Mouse (Mus musculus): ENCODE data around the gene Kcnab1.
"Not testable (repeated sequence)": the region's sequence is repeated elsewhere in the genome, so short reads cannot be mapped to it uniquely, and the experiment has no call there.

The Kcnab1 gene

DNA sequence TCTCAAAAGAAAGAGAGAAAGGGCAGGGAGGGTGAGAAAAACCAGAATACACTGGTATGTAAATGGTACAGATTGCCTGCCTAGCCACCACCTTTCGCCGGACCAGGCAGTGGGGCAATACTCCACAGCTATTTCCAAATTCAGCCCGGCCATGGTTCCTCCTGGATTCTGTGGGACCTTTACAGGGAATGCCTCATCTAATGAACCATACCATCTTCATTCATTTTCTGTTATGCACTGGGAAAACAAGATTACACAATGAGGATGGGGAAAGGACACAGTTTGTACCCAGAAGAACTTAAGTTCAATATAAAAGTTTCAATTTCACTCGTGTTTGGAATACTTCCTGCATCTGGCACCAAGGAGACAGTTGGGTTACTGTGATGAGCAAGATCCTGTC is 263.4 kb downstream of the Kcnab1 start:
- DNase-seq: peak; percentile 53

GRCm38 (mm10) chr3:65373594-65374182 is 264.5 kb downstream of the Kcnab1 start:
- DNase-seq: peak; percentile 78

DNA sequence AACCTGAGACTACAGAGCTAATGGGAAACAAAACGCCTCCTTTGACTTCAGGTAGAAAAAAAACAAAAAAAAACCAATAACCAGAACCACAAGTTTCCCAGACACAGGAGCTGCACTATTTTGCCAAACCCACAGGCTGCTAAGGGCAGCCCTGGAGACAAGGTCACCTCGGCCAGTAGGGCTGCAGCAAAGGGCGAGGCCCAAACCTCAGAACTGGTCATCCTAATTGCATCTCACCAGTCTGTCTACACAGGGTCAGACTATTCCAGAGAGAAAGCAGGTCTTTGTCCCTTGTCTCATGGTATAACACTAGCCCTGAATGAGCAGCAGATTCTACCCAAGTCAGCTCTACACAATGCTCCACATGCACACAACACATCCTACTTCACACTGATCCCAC is 265.5 kb downstream of the Kcnab1 start:
- DNase-seq: no peak

GRCm38 (mm10) chr3:65378724-65379123 is 269.5 kb downstream of the Kcnab1 start:
- no peak for DNase-seq

DNA sequence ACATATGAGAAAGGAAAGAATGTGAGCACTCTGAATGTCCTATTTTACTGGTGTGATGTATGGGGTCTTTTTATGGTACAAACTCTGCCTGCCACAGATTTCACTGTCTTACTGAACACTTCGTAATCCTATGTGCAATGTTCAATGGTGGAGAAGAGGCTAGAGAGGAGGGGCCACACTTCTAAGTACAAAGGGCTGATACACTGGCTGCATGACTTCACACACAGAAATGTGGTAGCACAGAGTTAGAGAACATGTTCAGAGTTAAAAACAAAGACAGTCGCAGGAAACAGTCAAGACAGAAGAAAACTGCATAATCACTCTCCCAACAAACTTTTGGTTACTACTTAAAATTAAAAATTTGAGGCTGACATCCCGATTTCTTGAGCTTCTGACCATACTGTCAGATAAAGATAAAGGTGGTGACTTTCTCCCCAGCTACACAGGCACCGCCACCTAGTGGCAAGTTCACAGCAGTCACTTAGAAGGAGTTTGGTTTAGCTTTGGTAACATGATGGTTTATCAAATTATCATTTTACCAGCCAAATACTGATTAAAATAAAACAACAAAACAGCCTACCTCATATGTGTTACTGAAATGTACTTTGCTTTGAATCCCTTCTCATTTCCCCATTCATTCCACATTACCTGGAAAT is 270.8 kb downstream of the Kcnab1 start:
- no peak for DNase-seq

DNA sequence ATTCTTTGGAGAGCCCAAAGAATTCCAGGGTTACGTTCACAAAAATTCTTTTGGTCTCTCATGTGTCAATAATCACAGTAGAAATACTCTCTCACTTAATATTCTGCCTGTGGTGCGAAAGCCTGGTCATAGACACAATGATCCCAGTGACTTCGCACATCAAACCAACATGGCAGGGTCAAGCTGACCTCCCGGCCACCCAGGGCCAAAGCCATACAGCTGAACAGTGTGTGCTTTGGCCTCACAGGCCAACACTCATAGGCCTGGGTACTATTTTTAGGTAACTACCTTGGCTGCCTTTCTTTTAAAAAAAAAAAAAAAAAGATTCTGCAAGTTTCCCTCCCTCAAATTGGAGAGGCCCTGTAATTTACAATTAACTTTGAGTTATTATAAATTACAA is 271.9 kb downstream of the Kcnab1 start:
- peak; percentile 95 for DNase-seq

DNA sequence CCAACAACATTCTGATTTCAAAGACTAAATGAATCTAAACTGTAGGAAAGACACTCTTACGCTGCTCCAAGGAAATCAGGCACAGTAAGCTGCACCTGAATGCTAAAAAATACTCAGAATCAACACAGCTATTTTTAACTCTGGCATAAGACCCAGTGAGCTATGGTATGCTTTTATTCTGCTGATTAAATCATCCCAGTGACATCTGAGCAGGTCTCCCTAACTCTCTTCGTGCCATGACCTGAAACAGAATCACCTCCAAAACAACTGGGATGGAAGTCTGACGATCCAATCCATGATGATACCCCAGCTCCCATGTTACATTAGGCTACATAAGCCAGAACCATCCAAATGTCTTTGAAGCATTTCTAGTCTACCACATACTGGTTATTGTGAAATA is 275.2 kb downstream of the Kcnab1 start:
- DNase-seq: no peak

DNA sequence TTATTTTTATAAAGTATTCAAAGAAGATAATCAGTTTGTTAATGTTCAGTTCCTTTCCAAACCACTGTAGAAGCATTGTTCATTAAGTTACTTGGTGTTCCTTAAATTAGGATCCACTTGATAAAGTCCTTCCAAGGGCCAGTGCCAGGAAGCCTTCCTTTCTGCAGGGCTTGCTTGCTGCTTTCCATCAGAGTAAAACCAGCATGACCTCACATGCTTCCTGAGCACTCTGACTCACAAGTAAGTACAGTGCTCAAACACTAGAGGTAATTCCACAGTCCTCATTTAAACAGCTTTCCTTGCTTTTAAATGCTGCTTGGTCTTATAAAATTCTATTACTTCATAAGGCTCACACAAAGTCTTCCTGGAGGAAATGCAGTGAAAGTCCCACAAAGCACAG is 276.6 kb downstream of the Kcnab1 start:
- DNase-seq: peak; percentile 96

DNA sequence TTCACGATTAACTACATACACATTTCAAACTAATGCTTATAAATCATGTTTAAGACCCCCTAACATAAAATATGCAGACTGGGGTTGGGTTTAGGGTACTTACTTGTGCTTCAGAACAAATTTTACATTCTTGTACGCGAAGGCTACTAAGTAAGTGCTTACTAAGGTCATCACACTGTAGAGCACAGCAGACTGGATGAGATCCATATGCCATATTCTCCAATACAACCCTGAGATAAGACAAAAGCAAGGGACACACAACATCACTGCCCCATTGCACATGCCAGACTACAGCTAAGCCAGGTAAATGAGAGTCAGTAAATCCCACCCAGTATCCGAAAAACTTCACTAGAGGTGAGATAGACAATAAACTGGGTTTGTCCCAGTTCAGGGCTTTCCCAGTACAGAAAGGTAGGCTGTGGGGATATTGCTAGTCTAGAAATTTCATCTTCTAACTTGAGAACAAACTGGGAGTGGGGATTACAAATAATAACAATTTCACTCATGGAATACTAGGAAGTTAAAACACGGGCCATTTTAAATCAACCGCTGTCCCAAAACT is 282.1 kb downstream of the Kcnab1 start:
- no peak for DNase-seq

DNA sequence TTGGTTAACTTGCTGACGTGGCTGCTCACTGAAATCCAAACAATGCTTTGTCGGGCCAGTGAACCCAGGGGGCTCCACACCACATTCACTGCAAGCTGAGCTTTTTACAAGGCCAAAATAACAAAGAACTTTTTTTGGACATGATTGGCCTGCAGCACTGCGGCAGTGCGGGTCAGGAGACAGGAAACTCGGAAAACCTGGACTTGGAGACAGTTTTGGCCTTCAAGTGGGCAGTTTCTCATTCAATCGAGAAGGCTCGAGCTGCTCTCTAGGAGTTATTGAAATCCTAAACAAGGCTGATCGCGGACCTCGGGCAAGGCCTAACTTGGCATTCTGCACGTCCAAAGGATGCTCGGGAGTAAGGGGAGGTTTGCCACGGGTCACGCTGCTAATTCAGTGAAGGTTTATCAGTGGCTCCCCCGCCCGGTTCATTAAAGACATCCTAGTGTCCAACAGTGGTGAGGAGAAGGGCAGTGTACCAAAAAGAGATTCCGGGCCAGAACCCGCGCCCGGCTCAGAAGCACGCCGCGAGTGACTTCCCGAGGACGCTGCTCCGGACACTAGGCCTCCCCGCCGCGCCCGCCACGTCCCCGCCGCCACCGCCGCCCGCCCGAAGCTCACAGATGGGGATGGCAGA is 282.7 kb downstream of the Kcnab1 start:
- no peak for DNase-seq

GRCm38 (mm10) chr3:65392421-65392817 is 283.2 kb downstream of the Kcnab1 start, which contains the start of gene Ssr3:
TSS of gene Ssr3 (minus strand) at chr3:65392623.
- DNase-seq: peak; percentile 100

DNA sequence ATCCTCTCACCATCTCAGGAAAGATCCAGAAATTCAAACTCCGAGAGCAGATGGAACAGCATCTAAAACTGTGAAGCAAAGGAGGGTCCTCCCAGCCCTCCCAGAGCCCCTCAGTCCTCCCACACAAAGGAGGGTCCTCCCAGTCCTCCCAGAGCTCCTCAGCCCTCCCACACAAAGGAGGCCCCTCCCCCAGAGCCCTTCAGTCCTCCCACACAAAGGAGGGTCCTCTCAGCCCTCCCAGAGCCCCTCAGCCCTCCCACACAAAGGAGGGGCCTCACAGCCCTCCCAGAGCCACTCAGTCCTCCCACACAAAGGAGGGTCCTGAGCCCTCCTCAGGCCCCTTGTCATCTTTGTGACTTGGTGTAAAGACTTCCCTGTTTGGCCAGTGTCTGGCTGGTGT is 285.9 kb downstream of the Kcnab1 start:
- not testable (repeated sequence) for DNase-seq

DNA sequence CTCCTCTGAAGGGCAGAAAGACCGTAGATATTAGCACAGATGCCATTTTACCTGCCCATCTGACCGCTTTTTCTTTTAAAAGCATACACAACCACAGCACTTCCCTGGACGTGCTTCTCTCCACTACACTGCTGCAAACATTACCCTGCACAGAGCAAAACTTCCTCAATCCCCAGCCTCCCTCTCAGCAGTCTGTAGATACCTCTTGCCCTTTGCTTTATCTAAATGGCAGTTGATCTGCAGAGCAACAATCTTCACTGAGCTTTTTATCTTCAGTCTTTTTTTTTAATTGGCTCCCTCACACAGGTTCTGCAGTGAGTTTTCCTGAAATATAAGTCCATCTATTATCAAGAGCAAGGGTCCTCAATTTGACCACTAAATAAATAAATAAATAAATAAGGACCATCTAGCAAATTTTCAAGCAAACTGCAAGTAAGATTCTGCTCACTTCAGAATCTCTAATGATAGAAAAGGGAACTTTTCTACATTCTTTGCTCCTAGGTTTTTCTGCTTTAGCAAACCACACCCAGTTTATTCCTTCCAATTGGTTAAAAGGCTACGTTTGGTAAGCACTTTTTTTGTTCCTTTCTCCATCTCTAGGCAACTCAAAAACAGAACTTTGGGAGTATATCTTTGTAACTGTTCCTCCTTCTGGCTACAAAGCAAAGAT is 287.8 kb downstream of the Kcnab1 start:
- DNase-seq: no peak

- DNase-seq: no peak
These were observed 288.4 kb downstream of the Kcnab1 start for GRCm38 (mm10) chr3:65397566-65397965.

GRCm38 (mm10) chr3:65405781-65406180 is 296.6 kb downstream of the Kcnab1 start:
- DNase-seq: peak; percentile 49

GRCm38 (mm10) chr3:65407891-65408290 is 298.7 kb downstream of the Kcnab1 start:
- DNase-seq: peak; percentile 51

GRCm38 (mm10) chr3:65416571-65416970 is 307.4 kb downstream of the Kcnab1 start:
- no peak for DNase-seq

DNA sequence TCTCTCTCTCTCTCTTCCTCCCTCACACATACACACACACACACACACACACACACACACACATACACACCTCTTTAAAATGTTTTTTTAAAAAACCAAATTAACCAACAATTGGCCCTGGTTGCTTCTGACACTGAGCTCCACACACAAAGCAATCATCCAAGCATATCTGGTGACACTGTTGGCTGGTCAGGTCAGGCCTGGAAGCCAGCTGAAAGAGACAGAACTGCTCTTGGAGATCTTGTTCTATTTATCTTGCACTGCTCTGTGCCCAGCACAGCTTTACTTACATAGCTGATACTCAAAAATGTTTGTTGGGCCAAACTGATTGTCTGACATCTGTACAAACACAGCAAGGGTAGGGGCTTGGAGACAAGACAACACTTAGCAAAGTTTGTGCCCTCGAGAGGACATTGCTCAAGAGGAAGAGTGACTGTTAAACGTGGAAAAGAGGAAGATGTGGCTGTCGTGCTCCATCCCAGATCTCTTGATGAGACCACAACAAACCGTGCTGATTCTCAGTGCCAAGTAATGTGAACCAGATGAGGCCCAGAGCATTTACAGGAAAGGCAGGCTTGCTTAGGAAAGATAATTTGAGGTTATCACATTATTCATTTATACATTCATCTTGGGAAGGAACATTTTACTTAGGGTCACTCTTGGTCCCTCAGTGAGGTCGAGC is 308.9 kb downstream of the Kcnab1 start:
- peak; percentile 82 for DNase-seq

DNA sequence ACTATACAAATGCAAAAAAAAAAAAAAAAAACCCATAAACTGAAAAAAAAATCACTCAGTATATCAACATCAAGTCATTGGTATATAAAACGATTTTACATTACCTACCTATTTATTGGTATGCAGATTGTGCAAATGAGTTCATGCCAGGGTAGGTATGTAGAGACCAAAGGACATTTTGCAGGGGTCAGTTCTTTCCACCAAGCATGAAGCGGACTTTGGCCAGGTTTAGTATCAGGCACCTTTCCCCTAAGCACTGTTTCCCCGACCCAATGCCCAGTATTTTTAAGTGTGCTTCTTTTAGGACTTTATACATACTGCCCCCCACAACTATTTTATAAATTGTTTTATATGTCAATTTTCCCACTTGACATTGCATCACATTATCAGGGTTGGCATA is 310.5 kb downstream of the Kcnab1 start:
- peak; percentile 9 for DNase-seq

All from heart, adult 11 months (tissue).